Mouse (Mus musculus) ovary, postnatal 36 days (tissue): ENCODE results near the gene Zfp36.

ENCODE experiments used
- DNase-seq: peaks from one replicate; pipeline ENCODE4 v3.0.0; 2022; ENCODE audit warnings: low spot score, mixed read lengths

The Zfp36 gene

GRCm38 (mm10) chr7:28368276-28368920, 11.7 kb downstream of the Zfp36 start:
- DNase-seq, result no peak

- DNase-seq, result no peak
Observed at GRCm38 (mm10) chr7:28367663-28368275, 12.3 kb downstream of the Zfp36 start.

- DNase-seq, result no peak
Observed at GRCm38 (mm10) chr7:28362441-28363060, 17.5 kb downstream of the Zfp36 start.

- DNase-seq, result no peak
Observed at GRCm38 (mm10) chr7:28361647-28362341, 18.3 kb downstream of the Zfp36 start.

GRCm38 (mm10) chr7:28360291-28360690, 19.8 kb downstream of the Zfp36 start:
- DNase-seq, result no peak

- no peak for DNase-seq
Observed at GRCm38 (mm10) chr7:28359854-28360253, 20.2 kb downstream of the Zfp36 start.

GRCm38 (mm10) chr7:28358431-28358830, 21.6 kb downstream of the Zfp36 start:
- DNase-seq, result no peak

GRCm38 (mm10) chr7:28357984-28358383, 22.1 kb downstream of the Zfp36 start:
- no peak for DNase-seq

GRCm38 (mm10) chr7:28356981-28357380, 23.1 kb downstream of the Zfp36 start:
- peak; percentile 61 for DNase-seq

GRCm38 (mm10) chr7:28355221-28355620, 24.8 kb downstream of the Zfp36 start:
- DNase-seq, result no peak

- DNase-seq, result no peak
Observed at GRCm38 (mm10) chr7:28354596-28354995, 25.5 kb downstream of the Zfp36 start.

GRCm38 (mm10) chr7:28354113-28354581, 25.9 kb downstream of the Zfp36 start:
- no peak for DNase-seq

- DNase-seq, result no peak
Observed at GRCm38 (mm10) chr7:28353267-28353666, 26.8 kb downstream of the Zfp36 start.

GRCm38 (mm10) chr7:28351676-28352191, 28.3 kb downstream of the Zfp36 start:
- DNase-seq, result no peak

GRCm38 (mm10) chr7:28350155-28350883, 29.7 kb downstream of the Zfp36 start, which contains the start of gene Rps16:
Gene Rps16 (plus strand): TSS chr7:28350652.
- DNase-seq, result peak; percentile 99

- no peak for DNase-seq
Observed at GRCm38 (mm10) chr7:28348601-28349000, 31.5 kb downstream of the Zfp36 start.

GRCm38 (mm10) chr7:28347746-28348145, 32.3 kb downstream of the Zfp36 start:
- peak; percentile 63 for DNase-seq

GRCm38 (mm10) chr7:28344637-28345036, 35.4 kb downstream of the Zfp36 start:
- DNase-seq, result peak; percentile 54

GRCm38 (mm10) chr7:28341381-28341780, 38.7 kb downstream of the Zfp36 start:
- no peak for DNase-seq

GRCm38 (mm10) chr7:28339213-28339917, 40.7 kb downstream of the Zfp36 start:
- peak; percentile 62 for DNase-seq
